Mouse (Mus musculus) embryonic fibroblast, embryonic 13.5 days (primary cell): ENCODE results near the gene Ptcra.
A peak's percentile ranks its signal among the peaks of the same experiment; 100 is the strongest.

Experiments used
- CTCF ChIP-seq: IDR thresholded peaks from 2 replicates; pipeline ENCODE4 v1.5.1; 2011; ENCODE audit warnings: mild to moderate bottlenecking, control low read depth, low read length, moderate library complexity, borderline replicate concordance; ENCODE audit not compliant: insufficient read depth
- POLR2A ChIP-seq: IDR thresholded peaks from 2 replicates; pipeline ENCODE4 v1.6.1; 2011; ENCODE audit warnings: low read depth, mild to moderate bottlenecking, control low read depth, low read length, moderate library complexity

DNA sequence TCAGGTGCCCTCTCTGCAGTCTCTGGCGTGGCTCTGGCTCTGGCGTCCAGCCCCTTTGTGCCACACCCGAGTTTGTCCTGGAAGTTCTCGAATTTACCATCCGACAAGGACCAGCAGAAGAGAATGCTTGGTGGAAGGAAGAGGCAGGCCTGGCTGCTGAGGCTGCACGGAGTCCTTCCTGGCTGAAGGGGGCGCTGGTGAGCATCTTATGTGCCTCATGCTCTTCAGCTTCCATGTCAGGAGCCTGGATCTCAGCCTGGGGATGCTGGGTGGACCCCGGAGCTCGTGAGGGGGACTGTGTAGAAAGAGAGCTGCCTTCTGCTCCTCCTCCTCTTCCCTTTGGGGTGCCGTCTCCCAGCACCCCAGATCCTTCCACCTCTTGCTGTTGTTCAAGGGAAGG lies 27.4 kb downstream of the Ptcra start:
- TF ChIP-seq POLR2A (no peak), CTCF (peak; percentile 33; the same call in 1 of the 2 replicates)
